Mouse (Mus musculus) T-helper 17 cell (primary cell): ENCODE results near the gene Adamts3.

Experiments used
- in situ Hi-C, 2 experiments: fragments of 300-600 bp; cut with MboI, MseI; formaldehyde crosslinking; loops; 1 replicate in 1 of 2; 2 replicates in 1 of 2; pipeline ENCODE4 v1.15.1; 2025; ENCODE audit warnings: high pct_unique_total_duplicates in 2 of 2

Adamts3 gene

DNA sequence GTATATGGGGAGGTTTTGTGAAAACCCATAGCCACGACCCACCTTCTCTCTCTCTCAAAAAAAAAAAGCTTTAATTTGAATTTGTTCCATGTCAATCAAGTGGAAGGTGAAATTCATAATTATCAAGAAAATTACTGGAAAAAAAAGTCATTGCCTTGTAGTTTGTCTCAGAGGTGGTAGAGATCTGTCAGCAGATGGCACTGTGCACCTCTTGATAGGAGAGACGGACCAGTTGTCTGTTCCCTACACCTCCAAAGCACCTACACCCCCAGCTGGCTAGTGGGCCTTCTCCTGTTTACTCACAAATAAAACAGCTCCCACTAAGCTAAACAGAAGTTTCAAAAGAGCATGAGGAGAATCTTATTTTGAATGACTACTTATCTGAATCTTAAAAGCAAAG lies 168.6 kb downstream of the Adamts3 start:
- in situ Hi-C loops = loop anchor here (10.0 kb wide), 1 partner anchor 480 kb away; no protein-coding TSS in a partner anchor

DNA sequence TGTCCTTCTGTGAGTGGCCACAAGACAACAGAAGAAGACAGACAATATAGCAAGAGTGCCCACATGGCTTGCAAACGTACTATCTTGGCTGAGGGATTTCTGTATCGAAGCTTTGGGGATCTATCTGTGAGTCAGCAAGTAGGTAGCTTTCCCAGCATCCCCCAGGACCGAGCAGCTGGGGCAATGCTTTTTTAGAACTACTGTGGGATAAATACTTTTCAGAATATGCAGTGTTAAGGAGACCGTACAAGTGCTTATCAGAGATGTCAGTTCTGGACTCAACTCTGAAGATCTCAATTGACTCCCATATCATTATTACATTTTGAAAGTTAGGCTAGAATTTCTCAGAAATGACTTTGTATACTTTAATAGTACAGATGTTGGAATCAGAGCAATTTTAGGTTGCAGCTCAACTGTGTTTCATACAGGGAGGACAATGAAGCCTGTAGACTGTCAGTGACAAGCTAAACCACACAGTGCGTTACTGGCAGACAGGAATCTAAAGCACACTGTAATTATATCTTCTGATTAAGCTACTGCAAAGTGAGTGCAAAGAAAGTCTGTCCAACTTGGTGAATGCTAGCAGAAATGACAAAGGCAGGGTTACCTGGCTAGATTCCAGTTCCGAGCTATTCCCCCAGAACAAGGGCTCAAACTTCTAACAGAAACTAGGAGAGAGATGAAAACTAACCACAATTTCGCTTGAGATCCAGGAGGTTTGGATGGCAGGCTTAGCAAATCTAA lies 171.8 kb downstream of the Adamts3 start:
- in situ Hi-C loops = loop anchor here (10.0 kb wide), 1 partner anchor 484 kb away; no protein-coding TSS in a partner anchor

DNA sequence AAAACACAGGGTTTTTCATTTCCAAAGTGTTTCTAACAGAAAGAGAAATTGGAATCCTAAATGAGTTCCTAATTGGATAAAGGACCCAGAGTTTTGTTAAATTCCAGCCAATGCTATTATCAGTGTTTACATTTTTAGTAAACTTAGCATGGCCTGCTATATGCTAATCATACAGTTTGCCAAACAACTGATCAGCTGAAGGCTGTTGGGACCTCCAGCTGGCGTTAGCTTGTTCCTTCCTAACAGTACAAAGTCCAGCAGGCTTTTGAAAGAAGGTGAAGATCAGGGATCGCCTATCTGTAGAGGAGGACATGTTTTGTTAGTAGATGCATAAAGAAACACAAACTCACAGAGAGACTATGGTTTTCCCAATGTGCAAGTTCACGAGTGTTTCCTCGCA lies 173.7 kb downstream of the Adamts3 start:
- in situ Hi-C loops = loop anchor here in 1 of 2 experiments (5.0 kb wide), 1 partner anchor 1007 kb away; no protein-coding TSS in a partner anchor

DNA sequence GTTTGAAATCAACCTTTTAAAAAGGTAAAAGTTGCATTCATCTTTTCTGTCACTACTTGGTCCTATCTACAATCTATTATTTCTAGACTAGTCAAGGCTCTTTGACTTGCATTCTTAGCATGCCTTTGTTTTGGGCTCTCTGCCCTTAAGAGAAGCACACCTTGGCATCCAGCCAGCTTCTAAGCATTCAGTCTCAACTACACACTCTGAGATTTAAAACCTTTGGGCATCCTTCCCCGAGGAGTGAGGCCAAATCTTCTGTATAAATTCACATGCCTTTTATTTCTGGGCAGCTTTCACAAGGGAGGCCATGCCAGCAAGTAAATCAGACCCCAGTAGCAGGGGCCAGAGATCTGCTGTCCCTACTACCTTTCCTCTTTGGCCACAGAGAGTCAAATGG lies 178.9 kb downstream of the Adamts3 start:
- in situ Hi-C loops = no loop called here

DNA sequence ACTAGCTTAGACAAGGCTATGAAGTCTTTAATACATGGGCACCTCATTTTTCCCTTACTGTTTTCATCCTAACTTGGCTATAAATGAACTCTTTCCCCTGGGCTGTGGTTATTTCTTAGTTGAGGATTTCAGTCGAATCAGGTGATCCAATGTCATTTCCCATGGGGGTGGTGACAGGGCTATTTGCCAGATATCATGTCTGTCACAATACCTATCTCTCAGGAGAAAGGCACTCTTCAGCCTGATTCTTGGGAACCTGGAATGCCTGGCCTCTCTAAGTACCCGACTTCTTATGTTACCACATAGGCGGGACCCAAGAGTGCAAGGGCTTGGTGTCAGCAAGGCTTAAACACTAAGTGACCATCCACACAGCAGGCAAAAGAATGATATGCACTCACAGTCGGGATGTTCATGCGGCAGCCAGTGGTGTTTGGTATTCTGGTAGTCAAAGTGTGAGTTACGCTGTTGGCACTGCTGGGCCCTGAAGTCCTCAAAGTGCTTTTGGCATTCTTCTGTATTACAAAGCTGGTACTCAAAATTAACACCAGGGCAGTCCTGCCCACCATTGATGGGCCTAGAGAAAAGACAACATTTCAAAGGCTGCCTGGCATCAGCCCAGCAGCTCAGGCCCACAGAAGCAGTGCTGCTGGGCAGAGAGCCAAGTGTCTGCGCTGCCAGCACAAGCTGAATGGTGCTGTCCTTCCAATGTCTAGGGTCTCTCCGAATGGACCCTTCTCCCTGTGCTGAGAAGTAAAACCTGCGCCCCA lies 181.7 kb downstream of the Adamts3 start:
- in situ Hi-C loops = no loop called here

DNA sequence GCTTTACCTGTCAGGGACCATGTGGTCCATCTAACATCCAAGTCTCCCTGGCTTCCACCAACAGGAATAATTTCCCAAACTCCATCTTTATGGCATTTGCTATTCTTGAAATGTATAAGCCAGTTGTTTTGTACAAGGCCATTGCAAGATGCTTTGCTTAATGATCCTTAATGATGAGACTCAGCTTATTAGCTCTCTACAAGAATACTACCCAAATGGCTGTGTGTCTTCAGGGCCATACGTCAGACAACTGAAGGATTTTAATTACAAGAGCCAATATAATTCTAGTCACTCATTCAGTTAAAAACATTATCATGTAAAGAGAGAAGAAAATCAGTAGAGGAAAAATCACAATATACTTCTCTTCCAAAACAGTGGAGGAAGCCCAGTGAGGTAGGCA lies 195.3 kb downstream of the Adamts3 start:
- in situ Hi-C loops = loop anchor here (10.0 to 25.0 kb wide), 4 partner anchors 233 to 1003 kb away; partner anchors contain the start of gene Gc (in 1 of the 2)

DNA sequence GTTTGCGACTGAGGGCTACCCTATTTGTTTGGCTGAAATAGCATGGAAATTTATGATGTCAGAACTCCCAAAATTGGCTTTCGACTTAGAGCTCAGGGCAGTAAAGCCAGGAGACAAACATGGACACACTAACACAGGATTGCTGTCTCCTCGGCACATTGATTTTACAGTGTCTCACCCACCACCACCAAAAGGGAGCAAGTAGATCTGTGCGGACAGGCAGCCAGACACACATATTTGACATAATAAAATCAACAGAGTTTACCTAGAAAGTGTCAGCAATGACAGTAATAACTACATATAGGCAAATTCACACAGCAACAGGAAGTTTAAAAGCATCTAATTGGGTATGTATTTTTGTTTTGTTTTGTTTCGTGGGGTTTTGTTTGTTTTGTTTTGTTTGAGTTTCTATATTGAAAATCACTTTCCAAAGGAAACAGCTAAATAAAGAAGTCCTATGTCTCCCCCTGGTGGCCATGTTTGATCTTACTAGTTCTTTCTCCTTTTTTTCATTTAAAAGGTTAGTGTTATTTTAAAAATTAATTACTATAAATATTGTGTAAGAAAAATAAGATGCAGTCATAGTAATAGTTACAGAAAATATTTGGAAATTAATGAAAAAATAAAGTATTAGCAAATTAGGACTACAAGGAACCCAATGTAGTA lies 203.1 kb downstream of the Adamts3 start:
- in situ Hi-C loops = loop anchor here (5.0 to 25.0 kb wide), 5 partner anchors 225 to 995 kb away; partner anchors contain the start of gene Gc (in 1 of the 2)

DNA sequence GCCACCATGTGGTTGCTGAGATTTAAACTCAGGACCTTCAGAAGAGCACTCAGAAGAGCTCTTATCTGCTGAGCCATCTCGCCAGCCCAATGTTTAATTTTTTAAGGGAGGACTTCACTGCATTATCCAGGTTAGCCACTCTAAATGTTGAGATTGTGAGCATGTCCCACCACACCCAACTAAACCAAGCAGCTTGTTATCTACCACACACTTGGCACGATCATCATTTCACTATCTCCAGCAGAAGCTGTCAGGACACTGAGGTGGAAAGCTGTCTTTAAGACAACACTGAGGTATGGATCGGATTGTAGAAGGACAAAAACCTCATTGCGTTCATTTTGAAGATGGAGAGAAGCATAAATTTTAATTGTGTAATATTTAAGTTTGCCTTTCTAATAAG lies 205.0 kb downstream of the Adamts3 start:
- in situ Hi-C loops = loop anchor here in 1 of 2 experiments (25.0 kb wide), 2 partner anchors 766 to 841 kb away; no protein-coding TSS in a partner anchor

DNA sequence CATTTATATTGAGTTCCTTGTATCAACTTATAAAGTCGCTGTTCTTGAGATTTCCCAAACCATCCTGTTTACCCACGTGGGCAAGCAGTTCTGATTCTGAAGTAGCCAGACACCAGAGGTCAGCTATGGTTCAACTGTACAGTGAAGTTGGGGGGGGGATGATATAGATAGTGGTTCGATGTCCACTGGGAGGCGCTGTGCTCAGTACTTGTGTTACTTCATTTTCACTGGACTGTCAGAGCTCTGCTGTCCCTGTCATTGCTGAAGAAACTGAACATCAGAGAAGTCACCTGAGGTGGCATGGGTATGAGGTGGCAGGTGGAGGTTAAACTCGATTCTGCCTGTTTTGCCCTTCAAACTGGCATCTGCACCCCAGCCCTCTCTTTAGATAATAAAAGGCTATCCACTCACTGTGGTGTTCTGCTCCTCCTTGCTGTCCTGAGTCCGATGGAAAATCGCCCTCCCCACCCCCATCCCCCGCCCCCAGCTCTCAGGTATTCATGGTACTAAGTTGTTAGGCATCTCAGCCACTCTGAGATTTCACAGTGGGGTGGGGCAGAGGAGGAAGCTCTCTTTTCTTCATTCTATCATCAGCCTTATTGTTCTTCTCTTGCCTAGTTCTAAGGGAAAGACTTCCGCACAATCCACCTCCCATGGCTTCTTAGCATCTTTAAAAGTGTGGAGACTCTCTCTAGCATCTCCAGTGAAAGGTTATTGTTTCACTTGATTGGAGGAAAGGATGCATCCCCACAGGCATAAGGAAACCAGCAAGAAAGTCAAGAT lies 208.9 kb downstream of the Adamts3 start:
- in situ Hi-C loops = no loop called here

DNA sequence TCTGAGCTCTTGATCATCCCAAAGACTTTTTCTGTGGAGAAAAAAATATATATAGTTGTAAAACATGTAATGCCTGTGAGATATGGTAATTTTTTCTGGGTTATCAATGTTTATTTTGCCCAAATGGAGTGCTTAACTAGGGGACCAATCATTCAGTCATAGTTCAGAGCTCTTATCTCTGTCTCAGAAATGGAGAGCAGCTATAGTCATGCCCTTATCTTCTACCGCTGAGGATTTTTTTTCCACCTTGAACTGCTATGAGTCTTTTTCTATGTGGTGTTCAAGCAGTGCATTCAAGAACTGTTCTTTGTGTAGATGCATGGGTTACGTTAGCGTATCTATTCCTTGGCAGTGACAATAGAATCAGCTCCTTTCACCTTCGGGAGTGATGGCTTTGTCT lies 210.2 kb downstream of the Adamts3 start:
- in situ Hi-C loops = no loop called here

DNA sequence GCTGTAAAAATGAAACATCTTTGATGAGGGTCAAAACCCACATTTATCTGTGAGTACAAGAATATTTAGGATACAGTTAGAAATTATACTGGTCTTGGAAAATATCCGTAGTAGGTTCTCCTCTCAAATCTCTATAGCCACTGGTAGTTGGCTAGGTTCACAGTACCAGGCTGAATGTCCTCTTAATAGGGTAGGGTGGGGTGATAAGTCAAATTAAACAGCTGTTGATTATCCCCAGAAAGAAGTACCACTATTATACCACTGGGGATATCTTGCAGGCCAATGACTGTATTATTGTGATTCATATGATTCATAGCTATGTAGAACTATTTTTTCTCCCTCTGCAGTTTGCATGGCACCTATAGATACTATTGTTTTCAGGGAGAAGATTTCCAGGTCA lies 228.8 kb downstream of the Adamts3 start:
- in situ Hi-C loops = no loop called here

DNA sequence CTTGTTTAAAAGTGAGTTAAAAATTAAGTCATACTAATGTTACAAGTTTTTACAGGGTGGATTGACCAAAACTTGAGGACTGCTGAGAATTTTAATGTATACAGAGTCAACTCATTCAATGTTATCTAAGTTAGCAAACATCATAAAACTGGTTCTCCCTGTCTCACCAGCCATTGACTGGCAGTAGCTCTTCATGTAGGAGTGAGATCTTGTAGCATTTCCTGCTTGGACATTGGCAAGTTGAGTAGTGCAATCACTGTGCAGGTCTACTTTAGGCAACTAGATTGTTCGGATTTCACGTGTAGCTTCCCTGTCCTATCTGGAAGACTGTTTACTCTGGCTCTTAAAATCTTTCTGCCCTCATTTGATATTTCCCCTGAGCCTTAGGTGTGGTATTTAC lies 229.3 kb downstream of the Adamts3 start:
- in situ Hi-C loops = no loop called here

DNA sequence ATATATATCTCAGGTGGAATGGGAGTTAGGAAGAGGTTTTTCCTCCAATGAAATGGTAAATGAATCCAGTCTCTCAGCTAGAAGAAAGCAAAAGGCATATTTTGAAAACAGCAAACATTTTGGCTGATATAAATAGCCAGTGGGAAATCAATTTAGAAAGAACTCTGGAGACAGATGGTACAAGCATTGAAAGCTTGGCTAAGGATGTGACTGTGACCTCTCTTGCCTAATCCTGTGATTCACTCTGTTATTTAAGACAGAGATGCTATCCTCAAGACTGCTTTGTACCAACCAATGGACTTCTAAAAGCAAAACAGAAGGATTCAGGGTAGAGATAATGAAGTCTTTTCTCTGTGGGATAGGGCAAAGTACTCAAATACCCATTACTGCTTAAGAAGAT lies 236.2 kb downstream of the Adamts3 start:
- in situ Hi-C loops = no loop called here

DNA sequence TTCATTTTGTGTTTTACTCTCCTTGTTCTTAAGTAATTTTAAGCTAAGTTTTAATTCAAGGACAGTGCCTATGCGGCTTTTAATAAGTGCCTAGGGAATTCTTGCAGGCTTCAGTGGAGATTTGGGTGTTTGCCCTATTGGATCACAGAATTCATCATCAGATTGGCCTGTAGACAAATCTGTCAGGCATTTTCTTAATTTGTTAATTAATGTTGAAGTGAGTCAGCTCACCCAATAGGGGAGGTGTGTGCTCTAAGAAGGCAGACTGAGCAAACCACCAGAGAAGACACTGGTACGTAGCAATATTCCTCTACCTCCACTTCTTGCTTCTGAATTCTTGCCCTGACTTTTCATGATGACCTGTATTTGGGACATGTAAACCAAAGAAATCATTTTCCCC lies 247.7 kb downstream of the Adamts3 start:
- in situ Hi-C loops = loop anchor here in 1 of 2 experiments (10.0 kb wide), 1 partner anchor 2001 kb away; no protein-coding TSS in a partner anchor

DNA sequence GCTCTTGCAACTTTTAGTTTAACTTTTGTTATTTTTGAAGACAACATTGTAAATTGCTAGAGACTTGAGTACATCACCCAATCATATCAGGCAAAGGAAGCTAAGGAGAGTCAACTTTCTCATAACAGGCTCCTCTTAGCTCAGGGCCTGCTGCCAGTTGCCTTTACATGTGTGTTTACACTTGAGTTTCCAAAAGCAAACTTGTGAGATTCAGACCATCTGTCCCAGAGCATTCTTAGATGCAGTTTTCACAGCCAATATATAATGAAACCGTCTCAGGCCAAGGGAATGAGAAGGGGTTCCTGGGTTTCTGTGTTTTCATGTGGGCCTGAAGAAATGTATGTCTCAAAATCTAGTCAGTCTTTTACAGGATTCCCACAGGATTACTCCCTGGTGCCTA lies 251.5 kb downstream of the Adamts3 start:
- in situ Hi-C loops = loop anchor here in 1 of 2 experiments (10.0 kb wide), 1 partner anchor 1997 kb away; no protein-coding TSS in a partner anchor
